Mouse (Mus musculus) kidney, adult 2 months (tissue): ENCODE results near the gene Hist1h2ac. TPM values are rescaled to one million over a fixed set of nuclear protein-coding genes. Genes with fewer than 3 reads are reported as not detected.

Experiments used
- DNase-seq: peaks from one replicate; pipeline ENCODE4 v3.0.0; 2021
- H3K27ac ChIP-seq: fragments of 200-500 bp; 2 replicates; pipeline ENCODE4 v1.5.1; 2012; ENCODE audit warnings: low read depth, low read length, control low read depth, inconsistent platforms; ENCODE audit not compliant: insufficient read depth
- H3K27me3 ChIP-seq: fragments of 200-500 bp; replicated peaks from 2 replicates; pipeline ENCODE4 v1.6.1; 2012; ENCODE audit warnings: mild to moderate bottlenecking, moderate library complexity, low read length, inconsistent platforms; ENCODE audit not compliant: control insufficient read depth, insufficient read depth
- H3K36me3 ChIP-seq: fragments of 200-500 bp; 2 replicates; pipeline ENCODE4 v1.6.1; 2012; ENCODE audit warnings: mild to moderate bottlenecking, moderate library complexity, low read length, inconsistent platforms; ENCODE audit not compliant: control insufficient read depth, insufficient read depth
- H3K4me1 ChIP-seq: fragments of 200-500 bp; 2 replicates; pipeline ENCODE4 v1.6.1; 2011; ENCODE audit warnings: low read length; ENCODE audit not compliant: control insufficient read depth, insufficient read depth
- H3K4me3 ChIP-seq: fragments of 200-500 bp; 2 replicates; pipeline ENCODE4 v1.5.1; 2011; ENCODE audit warnings: mild to moderate bottlenecking, low read depth, low read length, control low read depth; ENCODE audit not compliant: insufficient read depth
- CTCF ChIP-seq: fragments of 200-500 bp; conservative IDR thresholded peaks from 2 replicates; pipeline ENCODE4 v1.5.1; 2011; ENCODE audit warnings: low read depth, mild to moderate bottlenecking, control low read depth, low read length, moderate library complexity, mixed read lengths; ENCODE audit not compliant: insufficient read depth, insufficient read length
- POLR2A ChIP-seq: fragments of 200-500 bp; IDR thresholded peaks from one replicate; pipeline ENCODE4 v1.6.1; 2011; ENCODE audit warnings: low read depth, low read length, control low read depth
- WGBS: fragments of 180-500 bp; shearing (Covaris S2); methylation state at CpG from one replicate; pipeline ENCODE4 v1.1.7; 2018; 5-methylcytosine and 5-hydroxymethylcytosine counted together
- polyA plus RNA-seq: library from polyadenylated mRNA; depleted of rRNA; stranded (reverse); fragments of >200 nt; gene quantifications from 2 replicates; pipeline ENCODE4 v1.2.3, GENCODE M21; 2012; rRNA removed

The Hist1h2ac gene
- polyA plus RNA-seq, result 0.43 and 0.44 TPM in 2 replicates

DNA sequence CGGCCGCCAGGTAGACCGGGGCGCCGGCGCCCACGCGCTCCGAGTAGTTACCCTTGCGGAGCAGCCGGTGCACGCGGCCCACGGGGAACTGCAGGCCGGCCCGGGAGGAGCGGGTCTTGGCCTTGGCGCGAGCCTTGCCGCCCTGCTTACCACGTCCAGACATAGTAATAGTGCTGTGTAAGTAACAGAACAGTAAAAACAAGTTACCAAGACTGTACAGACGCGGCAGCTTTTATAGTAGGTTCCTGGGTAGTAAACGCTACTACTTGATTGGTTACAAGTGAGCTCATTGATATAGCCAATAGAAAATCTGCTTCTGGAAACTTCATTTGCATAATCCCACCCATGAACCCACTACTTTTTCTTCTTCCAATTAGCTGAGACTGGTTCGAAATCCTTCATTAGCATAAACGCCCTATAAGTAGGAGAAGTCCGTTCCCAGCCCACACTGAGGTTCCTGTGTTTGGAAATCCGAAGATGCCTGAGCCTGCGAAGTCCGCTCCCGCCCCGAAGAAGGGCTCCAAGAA, at the start of gene Hist1h2ac, which contains the start of gene Hist1h2bc:
Gene Hist1h2ac (minus strand): TSS at position 194 of the 527 bp plus-strand sequence.
Gene Hist1h2bc (plus strand): TSS at position 445 of the 527 bp plus-strand sequence.
- peak within 1 kb of the TSS; percentile 90 for H3K4me3 ChIP-seq
- no peaks in the 10 kb centered on the region for H3K36me3 ChIP-seq
- H3K27me3 ChIP-seq, result no peaks in the 10 kb centered on the region
- peak within 1 kb of the TSS; percentile 93 for H3K27ac ChIP-seq
- DNase-seq, result peak; percentile 97
- H3K4me1 ChIP-seq, result peaks cover 10% of the 10 kb centered on the region
- under 1% methylated on average over 31 of the region's 32 CpGs for WGBS
- TF ChIP-seq POLR2A, result no peak
- no peak for TF ChIP-seq CTCF

GRCm38 (mm10) chr13:23732156-23732804, 48.5 kb upstream of the Hist1h2ac start:
- H3K27ac ChIP-seq, result no peak overlapping the region
- H3K27me3 ChIP-seq, result no peaks in the 10 kb centered on the region
- TF ChIP-seq POLR2A (no peak), CTCF (peak; percentile 30; the same call in 1 of the 2 replicates)
- 23% methylated on average over 8 of the region's 8 CpGs for WGBS
- DNase-seq, result peak; percentile 60
- no peaks in the 10 kb centered on the region for H3K36me3 ChIP-seq
- H3K4me3 ChIP-seq, result no peak overlapping the region
- H3K4me1 ChIP-seq, result 0 out of 2 replicates have a peak, but pooled peaks cover 3% of the 10 kb centered on the region

DNA sequence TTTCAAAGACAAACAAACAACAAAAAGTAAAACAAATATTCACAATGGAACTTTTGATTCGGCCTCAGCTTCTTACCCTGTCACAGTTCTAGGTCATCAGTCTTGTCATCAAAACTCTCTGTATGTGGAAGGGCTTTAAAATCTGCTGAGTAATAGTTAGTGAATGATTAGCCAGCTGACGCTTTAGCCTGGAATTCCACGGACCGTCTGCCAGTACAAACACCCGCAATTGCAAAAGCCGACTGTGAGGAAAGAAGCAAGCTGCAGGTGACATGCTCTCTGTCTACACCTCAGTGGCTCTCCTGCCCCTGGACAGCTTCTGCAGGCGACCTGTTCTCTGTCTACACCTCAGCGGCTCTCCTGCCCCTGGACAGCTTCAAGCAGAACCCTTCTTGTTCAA, 46.7 kb upstream of the Hist1h2ac start:
- H3K4me3 ChIP-seq, result no peak overlapping the region
- 0 out of 2 replicates have a peak, but pooled peaks cover 3% of the 10 kb centered on the region for H3K4me1 ChIP-seq
- peak; percentile 93 for DNase-seq
- H3K27me3 ChIP-seq, result no peaks in the 10 kb centered on the region
- peak overlapping the region; percentile 76; the same call in 1 of the 2 replicates for H3K27ac ChIP-seq
- H3K36me3 ChIP-seq, result no peaks in the 10 kb centered on the region
- WGBS, result 12% methylated on average over 8 of the region's 8 CpGs
- TF ChIP-seq POLR2A (no peak), CTCF (no peak)

DNA sequence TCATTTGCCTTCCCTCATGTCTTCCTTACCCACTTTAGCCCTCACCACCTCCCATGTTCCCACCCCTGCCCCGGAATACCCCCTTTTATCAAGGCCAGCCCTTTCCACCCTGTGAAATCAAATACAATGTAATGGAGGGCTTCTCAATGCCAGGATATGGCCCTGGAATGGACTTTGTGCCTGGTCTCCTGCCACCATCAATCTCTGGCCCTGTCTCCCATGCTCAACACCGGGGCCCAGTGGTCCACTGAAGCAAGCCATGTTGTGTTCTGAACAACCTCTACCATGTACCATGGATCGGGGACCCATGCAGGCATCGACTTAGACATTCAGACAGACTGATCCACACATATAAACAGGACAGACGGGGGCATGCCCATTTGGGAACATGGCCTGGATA, 46.0 kb upstream of the Hist1h2ac start:
- Histone ChIP-seq H3K27ac (no peak overlapping the region), H3K36me3 (no peaks in the 10 kb centered on the region), H3K4me1 (peaks cover 7% of the 10 kb centered on the region; the same call in 1 of the 2 replicates), H3K4me3 (no peak overlapping the region), H3K27me3 (no peaks in the 10 kb centered on the region)
- DNase-seq, result no peak
- no peak for TF ChIP-seq POLR2A
- no peak for TF ChIP-seq CTCF
- WGBS, result 92% methylated on average over 5 of the region's 5 CpGs

DNA sequence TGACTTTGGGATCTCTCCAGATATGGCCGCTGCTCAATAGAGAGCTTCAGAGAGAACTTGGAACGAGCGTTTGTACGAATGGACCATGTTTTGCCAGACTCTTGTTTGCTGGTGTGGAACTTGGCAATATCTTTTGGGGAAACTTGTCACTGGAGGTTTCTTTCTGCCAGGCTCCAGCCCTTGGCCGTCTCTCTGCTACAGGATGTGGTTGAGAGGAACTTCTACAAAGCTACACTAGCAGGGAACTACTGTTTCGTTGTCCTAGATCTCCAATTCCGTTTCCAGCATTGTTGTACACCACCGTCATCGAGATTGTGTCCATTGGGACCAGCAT, 45.4 kb upstream of the Hist1h2ac start:
- no peaks in the 10 kb centered on the region for H3K27me3 ChIP-seq
- H3K4me1 ChIP-seq, result peaks cover 7% of the 10 kb centered on the region; the same call in 1 of the 2 replicates
- DNase-seq, result no peak
- no peak overlapping the region for H3K4me3 ChIP-seq
- 77% methylated on average over 9 of the region's 9 CpGs for WGBS
- TF ChIP-seq CTCF, result no peak
- no peak for TF ChIP-seq POLR2A
- no peaks in the 10 kb centered on the region for H3K36me3 ChIP-seq
- no peak overlapping the region for H3K27ac ChIP-seq

GRCm38 (mm10) chr13:23728472-23729191, 44.9 kb upstream of the Hist1h2ac start:
- Histone ChIP-seq H3K27ac (no peak overlapping the region), H3K4me3 (no peak overlapping the region), H3K4me1 (peaks cover 7% of the 10 kb centered on the region; the same call in 1 of the 2 replicates), H3K36me3 (no peaks in the 10 kb centered on the region), H3K27me3 (no peaks in the 10 kb centered on the region)
- WGBS, result 92% methylated on average over 18 of the region's 18 CpGs
- TF ChIP-seq POLR2A (no peak), CTCF (no peak)
- no peak for DNase-seq

DNA sequence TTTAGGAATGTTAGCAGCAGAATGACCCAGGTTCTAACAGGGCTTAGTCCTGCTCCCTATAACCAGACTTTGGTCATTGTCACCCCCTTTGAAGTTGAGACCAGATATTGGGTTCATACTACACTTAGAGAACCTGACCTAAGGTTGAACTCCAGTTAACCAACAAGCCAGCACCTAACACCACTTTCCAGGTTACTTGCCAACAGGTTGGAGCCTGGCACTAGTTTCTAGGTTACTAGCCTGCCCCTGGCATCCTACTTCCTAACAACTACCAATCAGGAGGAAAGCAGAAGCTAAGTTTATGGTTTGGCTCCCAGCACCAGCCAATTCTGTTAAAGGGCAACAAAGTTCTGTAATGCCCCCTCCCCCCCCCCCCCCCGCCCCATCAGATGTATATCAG, 41.5 kb upstream of the Hist1h2ac start:
- no peak overlapping the region for H3K4me3 ChIP-seq
- H3K36me3 ChIP-seq, result no peaks in the 10 kb centered on the region
- H3K27ac ChIP-seq, result no peak overlapping the region
- peaks cover 7% of the 10 kb centered on the region; the same call in 1 of the 2 replicates for H3K4me1 ChIP-seq
- H3K27me3 ChIP-seq, result no peaks in the 10 kb centered on the region
- peak; percentile 29 for DNase-seq
- 61% methylated on average over 1 of the region's 1 CpGs for WGBS
- no peak for TF ChIP-seq POLR2A
- TF ChIP-seq CTCF, result no peak
